Mouse (Mus musculus) kidney, postnatal 10 days (tissue): ENCODE measurements at regions not wholly inside any gene's neighbourhood (a gene's known extent, or its start where the extent isn't known, plus 50 kb on each side); places are given as distances from the start of the nearest gene placed in this dataset.
"Not testable (repeated sequence)": the region's sequence is repeated elsewhere in the genome, so short reads cannot be mapped to it uniquely, and the experiment has no call there.

Experiments
- DNase-seq: peaks from one replicate; pipeline ENCODE4 v3.0.0; 2021; ENCODE audit warnings: mixed read lengths

DNA sequence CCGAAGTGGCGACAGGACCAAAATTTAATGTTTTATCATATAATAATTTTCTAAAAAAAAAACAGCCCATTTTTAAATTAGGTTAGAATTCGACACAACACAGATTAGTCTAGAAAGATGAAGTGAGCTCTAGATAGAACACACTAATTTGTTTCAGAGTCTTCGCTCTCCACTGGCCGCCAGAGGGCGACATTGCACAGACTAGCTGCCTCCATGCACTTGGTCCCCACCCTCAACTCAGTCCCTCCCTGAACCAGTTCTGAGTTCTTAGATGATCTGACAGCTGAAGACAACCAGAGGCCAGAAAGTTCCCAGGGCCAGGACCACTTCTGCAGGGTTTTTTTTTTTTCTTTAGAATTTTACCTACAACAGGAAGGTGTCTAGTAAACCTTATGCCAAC lies 296.3 kb upstream of the Olfr1507 start:
- DNase-seq, result peak; percentile 7

GRCm38 (mm10) chr14:52782832-52783231 lies 287.3 kb upstream of the Olfr1507 start:
- not testable (repeated sequence) for DNase-seq

GRCm38 (mm10) chr14:52775816-52776215 lies 280.3 kb upstream of the Olfr1507 start:
- not testable (repeated sequence) for DNase-seq

DNA sequence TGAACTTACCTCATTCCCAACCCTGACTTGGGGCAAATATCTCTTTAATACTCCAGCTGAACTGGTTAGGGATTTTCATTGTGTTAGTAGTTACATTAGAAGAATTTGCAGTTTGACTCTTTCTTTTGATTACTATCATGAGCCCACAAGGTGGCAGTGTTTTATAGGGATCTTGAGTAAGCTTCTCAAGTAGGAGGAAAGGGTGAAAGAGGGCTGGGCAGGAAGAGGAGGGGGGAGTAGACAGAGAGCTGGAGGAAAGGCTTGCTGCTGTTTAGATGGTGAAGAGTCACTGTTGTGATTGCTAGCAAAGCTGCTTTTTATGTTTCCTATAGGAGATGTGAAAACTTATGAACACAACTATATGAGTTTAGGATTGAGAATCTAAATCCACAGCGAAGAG lies 273.9 kb upstream of the Olfr1507 start:
- DNase-seq, result not testable (repeated sequence)

DNA sequence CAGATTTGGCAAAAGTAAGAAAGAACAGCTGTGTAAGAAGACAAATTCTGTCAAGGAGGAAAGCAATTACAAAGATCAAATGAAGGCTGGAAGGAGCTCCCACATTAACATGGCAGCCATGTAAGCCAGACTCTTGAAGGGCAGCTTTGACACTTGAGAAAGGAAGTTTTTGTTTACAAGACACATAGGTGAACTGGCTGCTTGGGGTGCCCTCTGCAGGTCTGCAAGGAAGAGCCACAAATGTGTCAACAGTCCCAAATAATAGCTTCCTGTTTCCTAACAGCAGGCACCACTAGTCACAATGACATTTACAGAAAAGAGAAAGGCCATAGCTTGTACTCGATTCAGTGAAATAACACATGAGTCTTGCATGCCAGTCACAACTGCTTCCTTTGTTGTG lies 256.6 kb upstream of the Olfr1507 start:
- DNase-seq, result not testable (repeated sequence)

GRCm38 (mm10) chr14:52726680-52727079 lies 231.1 kb upstream of the Olfr1507 start:
- DNase-seq, result not testable (repeated sequence)

DNA sequence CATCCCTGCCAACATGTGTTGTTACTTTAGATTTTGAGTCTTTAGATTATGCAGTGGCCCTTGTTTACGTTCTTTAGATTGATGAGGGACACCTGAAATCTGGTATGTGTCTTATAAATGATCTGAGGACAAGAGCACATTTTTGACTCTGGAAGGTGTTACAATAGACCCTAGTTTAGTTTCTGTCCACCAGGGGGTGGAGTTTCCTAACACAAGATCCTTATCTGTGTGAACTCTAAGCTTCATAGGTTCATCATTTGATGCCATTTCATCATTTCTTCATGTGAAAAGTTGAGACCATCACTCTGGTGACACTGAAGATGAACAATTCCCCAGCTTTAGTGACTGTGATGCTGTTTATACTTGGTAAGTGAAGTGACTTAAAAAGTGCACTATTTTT lies 229.4 kb upstream of the Olfr1507 start:
- DNase-seq, result not testable (repeated sequence)

GRCm38 (mm10) chr14:52720640-52721039 lies 225.1 kb upstream of the Olfr1507 start:
- no peak for DNase-seq

- not testable (repeated sequence) for DNase-seq
These were observed 205.3 kb upstream of the Olfr1507 start for GRCm38 (mm10) chr14:52700851-52701250.

GRCm38 (mm10) chr14:52683636-52684035 lies 188.1 kb upstream of the Olfr1507 start:
- not testable (repeated sequence) for DNase-seq

GRCm38 (mm10) chr14:52654355-52654754 lies 158.8 kb upstream of the Olfr1507 start:
- no peak for DNase-seq

GRCm38 (mm10) chr14:52638179-52638578 lies 142.6 kb upstream of the Olfr1507 start:
- no peak for DNase-seq

DNA sequence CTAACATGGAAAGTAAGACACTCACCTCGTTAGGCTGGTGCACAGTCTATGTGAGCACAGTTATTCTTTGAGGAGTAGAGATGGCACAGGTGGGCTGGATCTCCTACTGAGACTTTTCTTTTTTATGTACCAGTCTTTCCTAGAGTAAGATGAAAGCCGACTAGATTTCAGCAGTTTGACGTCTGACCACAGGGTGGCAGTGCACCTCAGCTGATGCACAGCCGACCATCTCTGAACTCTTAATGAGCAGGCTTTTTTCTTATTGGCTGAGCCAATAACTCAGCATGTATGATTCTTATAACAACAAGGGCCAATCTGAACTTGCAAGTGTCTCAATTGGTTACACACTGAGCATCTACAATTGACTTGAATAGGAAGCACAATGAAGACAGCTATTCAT lies 126.6 kb upstream of the Olfr1507 start:
- peak; percentile 14 for DNase-seq

DNA sequence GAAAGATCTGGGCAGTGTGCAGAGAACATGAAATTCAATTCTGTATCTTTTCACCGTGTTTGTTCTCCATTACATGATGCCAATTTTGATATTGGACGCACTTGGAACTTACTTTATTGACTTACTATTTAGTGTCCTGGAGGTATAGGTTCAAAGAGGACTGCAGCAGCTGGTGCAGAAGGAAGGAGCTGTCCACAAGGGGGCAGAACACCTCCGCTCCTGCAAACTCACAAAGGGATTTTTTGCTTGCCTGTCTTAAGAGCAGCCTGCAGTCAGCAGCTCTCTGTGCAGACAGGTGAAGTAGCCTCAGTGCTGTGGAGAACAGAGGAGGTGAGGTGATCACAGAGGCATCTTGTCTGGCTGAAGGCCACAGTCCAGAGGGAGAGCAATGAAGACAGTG lies 84.8 kb upstream of the Olfr1507 start:
- DNase-seq, result peak; percentile 13

GRCm38 (mm10) chr14:52566920-52567319 lies 71.4 kb upstream of the Olfr1507 start:
- DNase-seq, result no peak

- DNase-seq, result no peak
These were observed 70.1 kb upstream of the Olfr1507 start for GRCm38 (mm10) chr14:52565606-52566005.

DNA sequence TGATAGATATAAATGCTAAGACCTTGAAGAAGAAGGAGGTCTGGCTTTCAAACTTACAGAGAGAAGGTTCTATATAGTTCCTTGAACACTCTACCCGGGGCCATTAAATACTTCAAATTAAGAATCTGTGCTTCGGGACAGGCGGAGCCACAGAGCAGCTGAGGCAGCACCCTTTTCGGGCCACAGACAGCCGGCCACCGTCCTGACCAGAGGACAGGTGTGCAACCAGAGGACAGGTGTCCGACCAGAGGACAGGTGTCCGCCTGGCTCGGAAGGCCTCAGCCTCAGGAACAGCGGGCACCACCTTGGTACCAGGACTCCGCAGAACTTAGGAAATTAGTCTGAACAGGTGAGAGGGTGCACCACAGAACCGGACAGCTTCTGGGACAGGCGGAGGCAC lies 60.8 kb upstream of the Olfr1507 start:
- not testable (repeated sequence) for DNase-seq

DNA sequence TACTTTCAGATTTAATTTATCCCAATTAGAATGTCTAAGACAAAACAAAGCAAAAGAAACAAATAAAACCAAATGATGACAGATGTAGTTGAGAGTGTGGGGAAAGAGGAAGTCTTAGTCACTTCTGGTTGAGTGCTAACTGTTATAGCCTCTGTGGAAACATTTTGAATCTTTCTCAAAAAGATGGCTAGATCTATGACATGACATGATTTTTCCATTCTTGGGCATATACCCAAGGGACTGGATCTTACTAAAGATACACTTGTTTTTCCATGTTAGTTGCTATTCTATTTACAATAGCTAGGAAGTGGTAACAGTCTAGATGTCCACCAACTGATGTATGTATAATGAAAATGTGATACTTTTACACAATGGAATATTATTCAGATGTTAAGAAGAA lies 57.9 kb upstream of the Olfr1507 start:
- DNase-seq, result no peak

DNA sequence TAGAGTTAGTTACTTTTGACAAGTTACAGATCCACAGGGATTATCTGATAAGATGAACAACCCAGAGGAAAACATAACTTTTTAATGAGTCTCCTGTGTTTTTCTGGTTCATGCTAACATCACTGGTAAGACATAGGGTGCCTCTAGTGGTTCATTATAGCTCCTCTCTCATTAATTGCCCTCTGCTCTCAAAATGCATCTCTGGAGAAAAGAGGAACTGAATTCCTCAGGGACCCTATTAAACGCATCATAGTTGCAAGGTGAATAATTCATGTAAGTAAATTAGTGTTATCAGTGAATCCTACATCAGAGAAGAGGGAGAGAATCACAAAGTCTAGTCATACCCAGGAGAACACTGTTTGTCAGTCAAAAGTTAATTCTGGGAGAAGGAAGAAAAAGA lies 52.4 kb upstream of the Olfr1507 start:
- no peak for DNase-seq
